Mouse (Mus musculus): Measurements from ENCODE around the gene Arhgap42. TPM values are rescaled to one million over a fixed set of nuclear protein-coding genes. Genes with fewer than 3 reads are reported as not detected.

The Arhgap42 gene
- polyA plus RNA-seq, 1 experiment = 8.3 TPM

GRCm38 (mm10) chr9:9263543-9263942 lies 24.6 kb upstream of the Arhgap42 start:
- Histone ChIP-seq H3K4me3 (no peak overlapping the region), H3K36me3 (ENCODE audit: control insufficient read depth, insufficient read depth) (no peaks in the 10 kb centered on the region), H3K27me3 (ENCODE audit: control insufficient read depth, insufficient read depth, insufficient read length) (no peaks in the 10 kb centered on the region), H3K79me2 (ENCODE audit: control insufficient read depth, insufficient read depth) (no peaks in the 10 kb centered on the region), H3K4me2 (ENCODE audit: low read depth) (no peak overlapping the region), H3ac (ENCODE audit: control insufficient read depth, insufficient read length) (no peak overlapping the region)
- no peak for TF ChIP-seq SRF (IDR thresholded peaks at IDR 0.05; ENCODE audit: control insufficient read depth, insufficient read length, low read depth)
- no peak for TF ChIP-seq E2F4 (IDR thresholded peaks at IDR 0.05; ENCODE audit: insufficient read depth)
- no peak for TF ChIP-seq MYOD1 (IDR thresholded peaks at IDR 0.05; ENCODE audit: control insufficient read depth in 1 of 3, insufficient read length in 2 of 3, low read depth in 2 of 3)
- TF ChIP-seq MYOG (IDR thresholded peaks at IDR 0.05; ENCODE audit: control insufficient read depth in 1 of 3, insufficient read depth in 1 of 3, insufficient read length in 2 of 3, low read depth in 2 of 3) = no peak
- TF ChIP-seq POLR2AphosphoS2 (IDR thresholded peaks at IDR 0.05; ENCODE audit: insufficient read length, low read depth) = no peak
- TF ChIP-seq MAX (IDR thresholded peaks at IDR 0.05; ENCODE audit: low read depth) = no peak
- TF ChIP-seq USF1 (IDR thresholded peaks at IDR 0.05; ENCODE audit: low read depth) = no peak
- no peak for TF ChIP-seq TCF3 (IDR thresholded peaks at IDR 0.05; ENCODE audit: insufficient read length, low read depth)
- TF ChIP-seq POLR2A (IDR thresholded peaks at IDR 0.05; ENCODE audit: insufficient read length, low read depth) = no peak

GRCm38 (mm10) chr9:9262479-9262878 lies 23.6 kb upstream of the Arhgap42 start:
- TF ChIP-seq TCF3 (IDR thresholded peaks at IDR 0.05; ENCODE audit: insufficient read length, low read depth) (no peak), REST (IDR thresholded peaks at IDR 0.05; ENCODE audit: insufficient read depth, insufficient read length) (no peak), MAX (IDR thresholded peaks at IDR 0.05; ENCODE audit: low read depth) (no peak), SRF (IDR thresholded peaks at IDR 0.05; ENCODE audit: control insufficient read depth, insufficient read length, low read depth) (no peak), MYOG (IDR thresholded peaks at IDR 0.05; ENCODE audit: control insufficient read depth in 1 of 3, insufficient read depth in 1 of 3, insufficient read length in 2 of 3, low read depth in 2 of 3) (no peak), POLR2A (IDR thresholded peaks at IDR 0.05; ENCODE audit: insufficient read length, low read depth) (no peak), POLR2AphosphoS2 (IDR thresholded peaks at IDR 0.05; ENCODE audit: insufficient read length, low read depth) (no peak), MYOD1 (IDR thresholded peaks at IDR 0.05; ENCODE audit: control insufficient read depth in 1 of 3, insufficient read length in 2 of 3, low read depth in 2 of 3) (no peak), CEBPB (IDR thresholded peaks at IDR 0.05; ENCODE audit: insufficient read depth, poor library complexity, severe bottlenecking) (no peak), E2F4 (IDR thresholded peaks at IDR 0.05; ENCODE audit: insufficient read depth) (no peak), USF1 (IDR thresholded peaks at IDR 0.05; ENCODE audit: low read depth) (no peak), TCF12 (IDR thresholded peaks at IDR 0.05; ENCODE audit: insufficient read depth, poor library complexity, severe bottlenecking) (no peak)
- Histone ChIP-seq H3K36me3 (ENCODE audit: control insufficient read depth, insufficient read depth) (no peaks in the 10 kb centered on the region), H3K79me2 (ENCODE audit: control insufficient read depth, insufficient read depth) (no peaks in the 10 kb centered on the region), H3K27me3 (ENCODE audit: control insufficient read depth, insufficient read depth, insufficient read length) (no peaks in the 10 kb centered on the region), H3ac (ENCODE audit: control insufficient read depth, insufficient read length) (no peak overlapping the region), H3K4me3 (no peak overlapping the region), H3K4me2 (ENCODE audit: low read depth) (no peak overlapping the region)

- Histone ChIP-seq H3K27me3 (ENCODE audit: control insufficient read depth, insufficient read depth, insufficient read length) (no peaks in the 10 kb centered on the region), H3K79me2 (ENCODE audit: control insufficient read depth, insufficient read depth) (no peaks in the 10 kb centered on the region), H3ac (ENCODE audit: control insufficient read depth, insufficient read length) (no peak overlapping the region), H3K4me3 (no peak overlapping the region), H3K36me3 (ENCODE audit: control insufficient read depth, insufficient read depth) (no peaks in the 10 kb centered on the region), H3K4me2 (ENCODE audit: low read depth) (no peak overlapping the region)
- TF ChIP-seq POLR2AphosphoS2 (IDR thresholded peaks at IDR 0.05; ENCODE audit: insufficient read length, low read depth) (no peak), TCF3 (IDR thresholded peaks at IDR 0.05; ENCODE audit: insufficient read length, low read depth) (no peak), POLR2A (IDR thresholded peaks at IDR 0.05; ENCODE audit: insufficient read length, low read depth) (no peak), USF1 (IDR thresholded peaks at IDR 0.05; ENCODE audit: low read depth) (no peak), MAX (IDR thresholded peaks at IDR 0.05; ENCODE audit: low read depth) (no peak), MYOG (IDR thresholded peaks at IDR 0.05; ENCODE audit: control insufficient read depth in 1 of 3, insufficient read depth in 1 of 3, insufficient read length in 2 of 3, low read depth in 2 of 3) (no peak), CEBPB (IDR thresholded peaks at IDR 0.05; ENCODE audit: insufficient read depth, poor library complexity, severe bottlenecking) (no peak), TCF12 (IDR thresholded peaks at IDR 0.05; ENCODE audit: insufficient read depth, poor library complexity, severe bottlenecking) (no peak), SRF (IDR thresholded peaks at IDR 0.05; ENCODE audit: control insufficient read depth, insufficient read length, low read depth) (no peak), REST (IDR thresholded peaks at IDR 0.05; ENCODE audit: insufficient read depth, insufficient read length) (no peak), MYOD1 (IDR thresholded peaks at IDR 0.05; ENCODE audit: control insufficient read depth in 1 of 3, insufficient read length in 2 of 3, low read depth in 2 of 3) (no peak)
Measured at GRCm38 (mm10) chr9:9254764-9255163, 15.9 kb upstream of the Arhgap42 start.

GRCm38 (mm10) chr9:9248529-9248928 lies 9.6 kb upstream of the Arhgap42 start:
- no peaks in the 10 kb centered on the region for H3K79me2 ChIP-seq (ENCODE audit: control insufficient read depth, insufficient read depth)
- H3K4me3 ChIP-seq = no peak overlapping the region
- H3ac ChIP-seq (ENCODE audit: control insufficient read depth, insufficient read length) = no peak overlapping the region
- H3K36me3 ChIP-seq (ENCODE audit: control insufficient read depth, insufficient read depth) = no peaks in the 10 kb centered on the region
- no peak for TF ChIP-seq CEBPB (IDR thresholded peaks at IDR 0.05; ENCODE audit: insufficient read depth, poor library complexity, severe bottlenecking)
- no peak for TF ChIP-seq TCF3 (IDR thresholded peaks at IDR 0.05; ENCODE audit: insufficient read length, low read depth)
- no peak for TF ChIP-seq MYOD1 (IDR thresholded peaks at IDR 0.05; ENCODE audit: control insufficient read depth in 1 of 3, insufficient read length in 2 of 3, low read depth in 2 of 3)
- no peak for TF ChIP-seq REST (IDR thresholded peaks at IDR 0.05; ENCODE audit: insufficient read depth, insufficient read length)
- TF ChIP-seq POLR2AphosphoS2 (IDR thresholded peaks at IDR 0.05; ENCODE audit: insufficient read length, low read depth) = no peak
- no peak for TF ChIP-seq E2F4 (IDR thresholded peaks at IDR 0.05; ENCODE audit: insufficient read depth)
- TF ChIP-seq MAX (IDR thresholded peaks at IDR 0.05; ENCODE audit: low read depth) = no peak
- TF ChIP-seq TCF12 (IDR thresholded peaks at IDR 0.05; ENCODE audit: insufficient read depth, poor library complexity, severe bottlenecking) = no peak
- TF ChIP-seq USF1 (IDR thresholded peaks at IDR 0.05; ENCODE audit: low read depth) = no peak
- TF ChIP-seq MYOG (IDR thresholded peaks at IDR 0.05; ENCODE audit: control insufficient read depth in 1 of 3, insufficient read depth in 1 of 3, insufficient read length in 2 of 3, low read depth in 2 of 3) = no peak
- TF ChIP-seq POLR2A (IDR thresholded peaks at IDR 0.05; ENCODE audit: insufficient read length, low read depth) = no peak
- TF ChIP-seq SRF (IDR thresholded peaks at IDR 0.05; ENCODE audit: control insufficient read depth, insufficient read length, low read depth) = no peak
- H3K4me2 ChIP-seq (ENCODE audit: low read depth) = no peak overlapping the region
- no peaks in the 10 kb centered on the region for H3K27me3 ChIP-seq (ENCODE audit: control insufficient read depth, insufficient read depth, insufficient read length)

All from myocyte (in vitro differentiated cells).